Mouse (Mus musculus) liver, adult 2 months (tissue): ENCODE data around the gene Icam5. TPM values are rescaled to one million over a fixed set of nuclear protein-coding genes. Genes with fewer than 3 reads are reported as not detected.

Experiments used
- DNase-seq: peaks from one replicate; pipeline ENCODE4 v3.0.0-alpha.2; 2011; ENCODE audit warnings: low read depth, low spot score; ENCODE audit errors: extremely low read depth
- H3K27ac ChIP-seq: fragments of 200-500 bp; replicated peaks from 2 replicates; pipeline ENCODE4 v1.5.1; 2012; ENCODE audit warnings: low read depth, mild to moderate bottlenecking, control low read depth, inconsistent platforms, low read length; ENCODE audit not compliant: insufficient read depth
- H3K27me3 ChIP-seq: fragments of 200-500 bp; 2 replicates; pipeline ENCODE4 v1.6.1; 2012; ENCODE audit warnings: mild to moderate bottlenecking, moderate library complexity, low read length, inconsistent platforms; ENCODE audit not compliant: control insufficient read depth, insufficient read depth
- H3K36me3 ChIP-seq: fragments of 200-500 bp; 2 replicates; pipeline ENCODE4 v1.6.1; 2012; ENCODE audit warnings: low read length, inconsistent platforms; ENCODE audit not compliant: control insufficient read depth, insufficient read depth
- H3K4me1 ChIP-seq: fragments of 200-500 bp; 2 replicates; pipeline ENCODE4 v1.6.1; 2011; ENCODE audit warnings: low read length; ENCODE audit not compliant: control insufficient read depth, insufficient read depth
- H3K4me3 ChIP-seq: fragments of 200-500 bp; 2 replicates; pipeline ENCODE4 v1.5.1; 2011; ENCODE audit warnings: low read depth, mild to moderate bottlenecking, control low read depth, low read length, moderate library complexity; ENCODE audit not compliant: insufficient read depth
- H3K79me2 ChIP-seq: fragments of 200-500 bp; 2 replicates; pipeline ENCODE4 v1.6.1; 2012; ENCODE audit warnings: inconsistent platforms, mild to moderate bottlenecking, low read length, moderate library complexity; ENCODE audit not compliant: control insufficient read depth, insufficient read depth
- H3K9ac ChIP-seq: fragments of 200-500 bp; 2 replicates; pipeline ENCODE4 v1.6.1; 2012; ENCODE audit warnings: low read depth, mild to moderate bottlenecking, control low read depth, inconsistent platforms, low read length
- CTCF ChIP-seq: fragments of 200-500 bp; IDR thresholded peaks from 2 replicates; pipeline ENCODE4 v1.5.1; 2011; ENCODE audit warnings: low read depth, low read length, control low read depth
- POLR2A ChIP-seq: fragments of 200-500 bp; IDR thresholded peaks from 2 replicates; pipeline ENCODE4 v1.6.1; 2011; ENCODE audit warnings: low read length, control low read depth; ENCODE audit not compliant: insufficient read depth; ENCODE audit errors: extremely low read depth
- WGBS: fragments of 180-500 bp; shearing (Covaris S2); methylation state at CpG from one replicate; pipeline ENCODE4 v1.1.7; 2018; 5-methylcytosine and 5-hydroxymethylcytosine counted together
- polyA plus RNA-seq: library from polyadenylated mRNA; depleted of rRNA; stranded (reverse); fragments of >200 nt; gene quantifications from 2 replicates; pipeline ENCODE4 v1.2.3, GENCODE M21; 2012
- total RNA-seq: library from RNA; depleted of rRNA; stranded (reverse); fragments of >200 nt; gene quantifications from 2 replicates; pipeline ENCODE4 v1.2.3, GENCODE M21; 2014

The Icam5 gene
- total and polyA plus RNA-seq, 2 experiments, result 0.09 TPM; not detected in 1

DNA sequence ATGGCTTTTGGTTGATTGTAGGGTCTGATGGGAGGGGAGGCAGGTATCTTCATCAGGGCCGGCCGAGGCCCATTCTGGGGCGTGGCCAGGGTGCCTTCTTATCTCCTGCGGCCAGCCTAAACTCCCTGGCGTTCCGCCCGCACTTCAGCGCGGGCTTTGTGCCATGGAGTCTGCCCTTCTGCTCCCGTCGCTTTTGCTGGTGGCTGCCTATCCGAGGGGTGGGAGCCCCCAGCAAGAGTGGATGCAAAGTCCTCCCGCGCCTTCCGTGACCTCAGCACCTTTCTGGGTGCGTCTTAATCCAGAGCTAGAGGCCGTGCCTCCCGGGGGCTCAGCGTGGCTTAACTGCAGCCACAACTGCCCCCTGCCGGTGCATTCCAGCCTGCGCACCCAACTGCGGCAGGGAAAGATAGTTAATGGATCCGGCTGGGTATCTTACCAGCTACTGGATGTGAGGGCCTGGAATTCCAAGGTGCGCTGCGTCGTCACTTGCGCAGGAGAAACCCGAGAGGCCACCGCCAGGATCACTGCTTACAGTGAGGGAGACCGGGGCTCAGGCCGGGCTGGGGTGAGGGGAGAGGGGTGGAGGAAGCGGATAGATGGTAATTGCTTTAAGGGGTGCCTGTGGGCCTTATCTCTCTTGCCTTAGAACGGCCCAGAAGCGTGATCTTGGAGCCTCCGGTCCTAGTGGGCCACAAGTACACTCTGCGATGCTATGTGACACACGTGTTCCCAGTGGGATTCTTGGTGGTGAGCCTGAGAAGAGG, 2.4 kb upstream of the Icam5 start, which contains the start of gene Icam4:
TSS of gene Icam4 (plus strand) at position 83 of the 764 bp plus-strand sequence.
- peak; percentile 94 for TF ChIP-seq CTCF
- TF ChIP-seq POLR2A, result no peak
- H3K36me3 ChIP-seq, result peaks cover 2% of the 10 kb centered on the region; the same call in 1 of the 2 replicates
- H3K27me3 ChIP-seq, result 0 out of 2 replicates have a peak, but pooled peaks cover 2% of the 10 kb centered on the region
- 0 out of 2 replicates have a peak within 1 kb of the TSS, but pooled peaks have one; percentile 43 for H3K9ac ChIP-seq
- 2% methylated on average over 37 of the region's 37 CpGs for WGBS
- H3K79me2 ChIP-seq, result no peaks in the 10 kb centered on the region
- H3K27ac ChIP-seq, result no peak within 1 kb of the TSS
- peak; percentile 48 for DNase-seq
- peaks cover 20% of the 10 kb centered on the region for H3K4me1 ChIP-seq
- H3K4me3 ChIP-seq, result peak within 1 kb of the TSS; percentile 48

GRCm38 (mm10) chr9:21030055-21030600, 1.7 kb upstream of the Icam5 start:
- 19% methylated on average over 22 of the region's 22 CpGs for WGBS
- Histone ChIP-seq H3K4me1 (peaks cover 20% of the 10 kb centered on the region), H3K79me2 (no peaks in the 10 kb centered on the region), H3K27me3 (peaks cover 2% of the 10 kb centered on the region; the same call in 1 of the 2 replicates), H3K4me3 (no peak overlapping the region), H3K27ac (no peak overlapping the region), H3K36me3 (peaks cover 2% of the 10 kb centered on the region; the same call in 1 of the 2 replicates), H3K9ac (no peak overlapping the region)
- peak; percentile 57 for DNase-seq
- TF ChIP-seq POLR2A (no peak), CTCF (no peak)

- Histone ChIP-seq H3K4me3 (peak overlapping the region; percentile 58), H3K36me3 (peaks cover 2% of the 10 kb centered on the region; the same call in 1 of the 2 replicates), H3K79me2 (no peaks in the 10 kb centered on the region), H3K27ac (no peak overlapping the region), H3K27me3 (peaks cover 6% of the 10 kb centered on the region), H3K9ac (peak overlapping the region; percentile 31; the same call in 1 of the 2 replicates), H3K4me1 (peaks cover 20% of the 10 kb centered on the region)
- WGBS, result 1% methylated on average over 13 of the region's 13 CpGs
- DNase-seq, result peak; percentile 82
- peak; percentile 49; the same call in 1 of the 2 replicates for TF ChIP-seq CTCF
- TF ChIP-seq POLR2A, result no peak
These were observed 1.1 kb upstream of the Icam5 start for GRCm38 (mm10) chr9:21030781-21031250.

DNA sequence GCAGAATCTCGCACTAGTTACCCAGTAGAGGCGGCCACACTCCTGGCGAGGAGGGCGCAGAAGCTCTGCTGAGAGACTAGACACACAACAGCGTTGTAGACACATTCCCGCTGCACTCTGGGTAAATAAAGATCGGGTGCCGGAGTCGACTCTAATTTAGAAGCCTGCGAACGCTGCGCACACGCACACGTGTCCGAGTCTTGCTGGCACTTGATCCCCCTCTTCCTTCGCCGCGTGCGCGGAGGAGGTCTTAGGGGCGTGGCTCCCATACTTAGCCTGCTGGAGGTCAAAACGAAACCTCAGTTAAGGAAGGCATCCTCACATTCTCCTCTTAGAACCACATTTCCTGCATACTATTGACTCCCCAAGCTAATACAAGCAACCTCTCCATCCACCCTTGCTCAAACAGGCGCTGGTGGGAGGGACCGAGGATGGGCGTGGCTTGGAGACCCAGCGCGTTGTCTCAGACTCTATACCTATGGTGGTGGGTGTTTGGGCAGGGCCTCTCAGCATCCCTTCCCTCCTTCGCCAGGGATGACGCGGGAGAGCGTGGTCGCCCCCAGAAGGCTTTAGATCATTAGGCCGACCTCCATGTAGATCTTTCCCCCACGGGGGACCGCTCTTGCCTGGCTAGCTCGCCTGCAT, 500 bp upstream of the Icam5 start:
- Histone ChIP-seq H3K79me2 (no peaks in the 10 kb centered on the region), H3K9ac (peak overlapping the region; percentile 31), H3K4me3 (peak overlapping the region; percentile 58), H3K27me3 (peaks cover 12% of the 10 kb centered on the region), H3K36me3 (peaks cover 2% of the 10 kb centered on the region; the same call in 1 of the 2 replicates), H3K4me1 (peaks cover 23% of the 10 kb centered on the region), H3K27ac (no peak overlapping the region)
- no peak for DNase-seq
- under 1% methylated on average over 36 of the region's 36 CpGs for WGBS
- TF ChIP-seq POLR2A (no peak), CTCF (no peak)

DNA sequence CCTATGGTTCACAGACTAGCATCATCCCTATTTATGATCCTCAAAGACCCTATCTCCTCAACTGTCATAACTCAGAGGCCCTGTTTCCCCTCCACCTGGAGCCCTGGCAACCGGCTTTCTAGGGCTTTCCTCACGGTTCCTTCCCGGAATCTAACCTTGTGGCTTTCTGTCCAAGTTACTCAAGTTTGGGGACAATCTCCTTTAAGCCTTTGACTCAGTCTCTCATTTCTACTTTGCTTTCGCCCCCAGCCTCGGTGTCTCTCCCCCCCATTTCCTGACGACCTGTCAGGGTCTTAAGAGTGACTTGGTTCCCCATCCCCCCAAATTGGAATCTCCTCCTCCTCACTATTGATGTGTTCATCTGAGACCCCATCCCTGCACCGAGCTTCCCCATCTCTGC, 618 bp downstream of the Icam5 start:
- Histone ChIP-seq H3K36me3 (peaks cover 2% of the 10 kb centered on the region; the same call in 1 of the 2 replicates), H3K4me3 (no peak overlapping the region), H3K79me2 (no peaks in the 10 kb centered on the region), H3K27me3 (peaks cover 22% of the 10 kb centered on the region), H3K4me1 (peaks cover 24% of the 10 kb centered on the region), H3K27ac (no peak overlapping the region), H3K9ac (no peak overlapping the region)
- 4% methylated on average over 7 of the region's 7 CpGs for WGBS
- no peak for DNase-seq
- TF ChIP-seq CTCF (no peak), POLR2A (no peak)
